Mouse (Mus musculus) lung, embryonic 16.5 days (tissue): ENCODE measurements around the gene Scarf2. TPM values are rescaled to one million over a fixed set of nuclear protein-coding genes. Genes with fewer than 3 reads are reported as not detected.

Experiments
- ATAC-seq: fragments of 200-750 bp; cut with Nextera tagmentation; 2 replicates; pipeline ENCODE4 v1.8.0; 2017; ENCODE audit warnings: low read depth, mild to moderate bottlenecking, moderate library complexity
- H3K27ac ChIP-seq: fragments of 300-500 bp; sonication (generic); 2 replicates; pipeline ENCODE4 v1.5.1; 2014; ENCODE audit warnings: mild to moderate bottlenecking, control low read depth, low read length
- H3K27me3 ChIP-seq: fragments of 300-500 bp; sonication (generic); 2 replicates; pipeline ENCODE4 v1.6.1; 2014; ENCODE audit warnings: low read depth, low read length, mixed read lengths; ENCODE audit not compliant: control insufficient read depth, insufficient read depth
- H3K36me3 ChIP-seq: fragments of 300-500 bp; sonication (generic); 2 replicates; pipeline ENCODE4 v1.6.1; 2014; ENCODE audit warnings: low read length; ENCODE audit not compliant: control insufficient read depth, insufficient read depth
- H3K4me1 ChIP-seq: fragments of 300-500 bp; sonication (generic); replicated peaks from 2 replicates; pipeline ENCODE4 v1.6.1; 2014; ENCODE audit warnings: low read length, mixed read lengths; ENCODE audit not compliant: control insufficient read depth, insufficient read depth
- H3K4me2 ChIP-seq: fragments of 300-500 bp; sonication (generic); 2 replicates; pipeline ENCODE4 v1.6.1; 2014; ENCODE audit warnings: low read depth, low read length, control low read depth
- H3K4me3 ChIP-seq: fragments of 300-500 bp; sonication (generic); 2 replicates; pipeline ENCODE4 v1.5.1; 2014; ENCODE audit warnings: mild to moderate bottlenecking, low read length, control low read depth
- H3K9ac ChIP-seq: fragments of 300-500 bp; sonication (generic); 2 replicates; pipeline ENCODE4 v1.6.1; 2014; ENCODE audit warnings: low read length, control low read depth
- H3K9me3 ChIP-seq: fragments of 300-500 bp; sonication (generic); 2 replicates; pipeline ENCODE4 v1.6.1; 2016; ENCODE audit warnings: low read length; ENCODE audit not compliant: control insufficient read depth
- WGBS: fragments of 180-500 bp; shearing (Covaris S2); extraction: QIAGEN DNeasy Blood & Tissue Kit; methylation state at CpG from one replicate; pipeline ENCODE4 v1.1.7; 2014; 5-methylcytosine and 5-hydroxymethylcytosine counted together
- polyA plus RNA-seq: library from polyadenylated mRNA; unstranded; fragments of >200 nt; fragmentation: Nextera tagmentation; extraction: Ambion mirVana; gene quantifications from 2 replicates; pipeline ENCODE4 v1.2.1, GENCODE M21; 2015

Scarf2 gene
- polyA plus RNA-seq, 1 experiment from 2014 or later = 12.4 TPM

- ATAC-seq = peak; percentile 47
- H3K4me2 ChIP-seq = peak overlapping the region; percentile 98
- H3K4me1 ChIP-seq = peaks cover 5% of the 10 kb centered on the region
- H3K4me3 ChIP-seq = peak overlapping the region; percentile 61
- WGBS = under 1% methylated on average over 35 of the region's 37 CpGs
- no peaks in the 10 kb centered on the region for H3K9me3 ChIP-seq
- peaks cover 60% of the 10 kb centered on the region for H3K27me3 ChIP-seq
- H3K9ac ChIP-seq = peak overlapping the region; percentile 64
- no peak overlapping the region for H3K27ac ChIP-seq
- H3K36me3 ChIP-seq = no peaks in the 10 kb centered on the region
These were observed 36.2 kb downstream of the Scarf2 start for GRCm38 (mm10) chr16:17833321-17833680.

GRCm38 (mm10) chr16:17833681-17834399 lies 36.8 kb downstream of the Scarf2 start:
- Histone ChIP-seq H3K4me3 (peak overlapping the region; percentile 61), H3K4me1 (peaks cover 5% of the 10 kb centered on the region), H3K27me3 (peaks cover 60% of the 10 kb centered on the region), H3K27ac (no peak overlapping the region), H3K4me2 (peak overlapping the region; percentile 98), H3K9ac (peak overlapping the region; percentile 64), H3K36me3 (no peaks in the 10 kb centered on the region), H3K9me3 (no peaks in the 10 kb centered on the region)
- peak; percentile 29; the same call in 1 of the 2 replicates for ATAC-seq
- WGBS = under 1% methylated on average over 56 of the region's 103 CpGs

- Histone ChIP-seq H3K27me3 (peaks cover 60% of the 10 kb centered on the region), H3K4me3 (peak overlapping the region; percentile 61), H3K9me3 (no peaks in the 10 kb centered on the region), H3K36me3 (no peaks in the 10 kb centered on the region), H3K4me2 (peak overlapping the region; percentile 98), H3K27ac (no peak overlapping the region), H3K9ac (no peak overlapping the region), H3K4me1 (peaks cover 5% of the 10 kb centered on the region)
- ATAC-seq = no peak
- 41% methylated on average over 7 of the region's 7 CpGs for WGBS
These were observed 37.5 kb downstream of the Scarf2 start for GRCm38 (mm10) chr16:17834543-17834942.

GRCm38 (mm10) chr16:17835481-17835880 lies 38.4 kb downstream of the Scarf2 start:
- H3K9me3 ChIP-seq = no peaks in the 10 kb centered on the region
- ATAC-seq = no peak
- H3K36me3 ChIP-seq = no peaks in the 10 kb centered on the region
- 51% methylated on average over 13 of the region's 13 CpGs for WGBS
- peaks cover 57% of the 10 kb centered on the region for H3K27me3 ChIP-seq
- no peak overlapping the region for H3K27ac ChIP-seq
- no peak overlapping the region for H3K4me3 ChIP-seq
- no peak overlapping the region for H3K4me2 ChIP-seq
- H3K4me1 ChIP-seq = peaks cover 5% of the 10 kb centered on the region
- H3K9ac ChIP-seq = no peak overlapping the region

GRCm38 (mm10) chr16:17838051-17838450 lies 41.0 kb downstream of the Scarf2 start, which contains the start of gene Car15:
Gene Car15, minus strand, starts transcription at chr16:17838364.
- Histone ChIP-seq H3K4me1 (peaks cover 5% of the 10 kb centered on the region), H3K9me3 (no peaks in the 10 kb centered on the region), H3K27ac (no peak within 1 kb of the TSS), H3K27me3 (peaks cover 33% of the 10 kb centered on the region), H3K9ac (no peak within 1 kb of the TSS), H3K36me3 (peaks cover 19% of the 10 kb centered on the region), H3K4me3 (no peak within 1 kb of the TSS), H3K4me2 (no peak within 1 kb of the TSS)
- ATAC-seq = no peak
- 67% methylated on average over 6 of the region's 6 CpGs for WGBS

- Histone ChIP-seq H3K4me3 (no peak overlapping the region), H3K9ac (no peak overlapping the region), H3K36me3 (peaks cover 36% of the 10 kb centered on the region), H3K4me1 (no peaks in the 10 kb centered on the region), H3K4me2 (no peak overlapping the region), H3K27ac (no peak overlapping the region), H3K27me3 (peaks cover 14% of the 10 kb centered on the region), H3K9me3 (no peaks in the 10 kb centered on the region)
- ATAC-seq = no peak
- WGBS = 78% methylated on average over 4 of the region's 4 CpGs
These were observed 42.9 kb downstream of the Scarf2 start for GRCm38 (mm10) chr16:17839976-17840375.

GRCm38 (mm10) chr16:17842437-17842836 lies 45.4 kb downstream of the Scarf2 start:
- H3K9me3 ChIP-seq = no peaks in the 10 kb centered on the region
- WGBS = 94% methylated on average over 7 of the region's 7 CpGs
- H3K4me3 ChIP-seq = no peak overlapping the region
- no peaks in the 10 kb centered on the region for H3K4me1 ChIP-seq
- no peak overlapping the region for H3K4me2 ChIP-seq
- H3K36me3 ChIP-seq = peaks cover 48% of the 10 kb centered on the region
- no peak overlapping the region for H3K27ac ChIP-seq
- no peak for ATAC-seq
- no peak overlapping the region for H3K9ac ChIP-seq
- H3K27me3 ChIP-seq = no peaks in the 10 kb centered on the region

GRCm38 (mm10) chr16:17843701-17844365 lies 46.8 kb downstream of the Scarf2 start:
- ATAC-seq = no peak
- Histone ChIP-seq H3K9ac (no peak overlapping the region), H3K27ac (no peak overlapping the region), H3K4me1 (no peaks in the 10 kb centered on the region), H3K4me2 (no peak overlapping the region), H3K27me3 (no peaks in the 10 kb centered on the region), H3K36me3 (peaks cover 56% of the 10 kb centered on the region), H3K4me3 (no peak overlapping the region), H3K9me3 (no peaks in the 10 kb centered on the region)
- WGBS = 86% methylated on average over 10 of the region's 10 CpGs

- WGBS = 93% methylated on average over 6 of the region's 6 CpGs
- ATAC-seq = no peak
- H3K4me3 ChIP-seq = no peak overlapping the region
- no peaks in the 10 kb centered on the region for H3K4me1 ChIP-seq
- no peaks in the 10 kb centered on the region for H3K9me3 ChIP-seq
- H3K4me2 ChIP-seq = no peak overlapping the region
- no peak overlapping the region for H3K27ac ChIP-seq
- no peak overlapping the region for H3K9ac ChIP-seq
- peaks cover 45% of the 10 kb centered on the region for H3K36me3 ChIP-seq
- H3K27me3 ChIP-seq = no peaks in the 10 kb centered on the region
These were observed 51.3 kb downstream of the Scarf2 start for GRCm38 (mm10) chr16:17848431-17848830.
